Mouse (Mus musculus) brain, embryonic 14.5 days (tissue): Measurements from ENCODE around the gene Mtus2.

ENCODE experiments used
- CTCF ChIP-seq: fragments of 200-500 bp; IDR thresholded peaks from 2 replicates; pipeline ENCODE4 v1.5.1; 2012; ENCODE audit warnings: inconsistent platforms, mild to moderate bottlenecking, moderate library complexity, borderline replicate concordance; ENCODE audit not compliant: insufficient read depth, insufficient read length; ENCODE audit errors: extremely low read depth
- POLR2A ChIP-seq: fragments of 200-500 bp; IDR thresholded peaks from 2 replicates; pipeline ENCODE4 v1.6.1; 2012; ENCODE audit warnings: mild to moderate bottlenecking, inconsistent platforms, borderline replicate concordance; ENCODE audit not compliant: poor library complexity, insufficient read depth, insufficient read length, severe bottlenecking; ENCODE audit errors: extremely low read depth

DNA sequence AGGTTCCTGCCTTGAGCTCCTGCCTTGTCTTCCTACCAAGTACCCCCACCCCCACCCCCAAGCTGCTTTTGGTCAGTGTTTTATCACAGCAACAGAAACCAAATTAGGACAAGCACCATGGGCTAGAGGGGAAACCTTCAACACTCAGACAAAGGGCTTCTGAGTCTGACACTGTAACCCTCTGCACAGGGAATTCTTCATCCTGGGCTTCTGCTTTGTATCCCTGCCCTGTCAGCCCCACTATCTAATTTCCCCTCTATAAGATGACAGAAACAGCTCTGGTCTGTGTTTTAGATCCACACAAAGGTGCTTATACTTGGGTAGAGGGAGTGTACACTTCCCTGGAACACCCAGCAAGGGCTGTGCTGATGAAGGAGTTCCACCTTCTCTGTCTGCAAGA lies 294.7 kb downstream of the Mtus2 start:
- no peak for TF ChIP-seq CTCF
- TF ChIP-seq POLR2A = no peak
